Mouse (Mus musculus): ENCODE measurements around the gene Bsn.

The Bsn gene

DNA sequence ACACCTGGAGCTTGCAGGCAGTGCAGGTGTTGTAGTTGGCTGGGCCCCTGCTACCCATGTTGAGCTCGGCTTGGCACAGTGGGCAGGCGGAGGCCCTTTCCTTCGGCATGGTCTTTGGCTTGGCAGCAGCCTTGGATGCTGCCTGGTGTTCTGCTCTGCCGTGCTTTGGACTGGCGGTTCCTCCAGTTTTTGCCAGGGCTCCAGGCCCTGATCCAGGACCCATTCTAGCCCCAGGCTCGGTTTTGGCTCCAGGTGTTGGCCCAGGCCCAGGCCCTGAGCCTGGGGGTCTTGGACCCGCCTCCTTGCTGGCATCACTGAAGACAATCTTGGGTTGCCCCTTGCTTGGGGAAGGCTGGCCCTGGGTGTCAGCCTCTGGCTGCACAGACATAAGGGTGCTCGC lies 64.5 kb downstream of the Bsn start:
- DNase-seq (ENCODE audit: low read depth, low spot score) = peak; percentile 18

GRCm38 (mm10) chr9:108123916-108124315 lies 66.3 kb downstream of the Bsn start:
- DNase-seq (ENCODE audit: low read depth, low spot score) = no peak

DNA sequence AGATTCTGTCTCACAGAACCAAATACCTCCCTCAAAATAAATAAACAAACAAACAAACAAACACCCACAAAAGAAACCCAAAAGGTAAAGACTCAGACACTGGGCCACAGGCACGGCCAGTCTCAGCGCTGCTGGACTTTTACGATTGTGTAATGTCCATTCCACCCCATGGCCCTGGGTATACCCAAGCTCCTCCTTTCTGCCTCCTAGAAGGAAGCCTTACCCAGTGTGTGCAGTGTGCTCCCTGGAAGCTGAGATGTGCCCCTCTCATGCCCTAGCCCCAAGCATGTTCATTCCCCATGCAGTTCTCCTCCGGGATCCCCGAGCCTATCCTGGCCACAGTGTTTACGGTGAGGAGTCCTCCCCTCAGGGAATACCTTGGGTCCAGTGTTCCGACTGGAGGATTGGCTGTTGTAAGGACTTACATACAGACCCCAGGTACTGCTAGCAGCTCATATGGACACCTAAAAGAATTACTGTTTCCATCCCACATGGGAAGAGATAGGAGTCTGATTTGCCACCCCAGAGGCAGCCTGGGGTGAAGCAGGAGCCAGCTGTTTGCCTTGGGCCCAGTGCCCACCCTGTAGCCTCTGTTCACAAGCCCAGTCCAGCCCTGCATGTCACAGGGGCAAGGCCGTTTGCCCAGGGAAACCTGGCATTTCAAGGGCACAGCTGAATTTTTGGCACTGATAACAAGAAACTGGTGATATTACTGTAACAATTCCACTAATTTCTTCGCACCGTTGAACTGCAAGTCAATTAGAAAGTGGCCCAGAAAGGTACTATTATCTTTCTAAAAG lies 68.8 kb downstream of the Bsn start:
- no peak for DNase-seq (ENCODE audit: low read depth, low spot score)

DNA sequence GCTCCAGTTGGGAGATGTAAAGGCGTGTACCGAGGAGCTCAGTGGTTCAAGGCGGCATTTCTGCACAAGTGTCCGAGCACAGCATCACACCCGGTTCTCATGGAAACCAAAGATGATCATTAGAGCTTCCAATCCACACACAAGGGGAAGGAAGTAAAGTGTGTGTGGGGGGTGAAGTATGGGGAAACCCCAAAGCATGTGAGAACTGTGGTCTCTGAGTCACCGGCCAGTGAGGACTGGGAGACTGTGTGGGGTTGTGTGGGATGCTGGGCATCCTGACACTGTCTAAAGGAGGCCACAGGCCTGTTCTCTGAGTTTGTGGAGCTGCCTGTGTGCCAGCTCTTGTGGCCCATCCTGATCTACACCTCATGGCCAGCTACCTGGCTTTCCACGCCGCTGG lies 69.5 kb downstream of the Bsn start:
- no peak for DNase-seq (ENCODE audit: low read depth, low spot score)

DNA sequence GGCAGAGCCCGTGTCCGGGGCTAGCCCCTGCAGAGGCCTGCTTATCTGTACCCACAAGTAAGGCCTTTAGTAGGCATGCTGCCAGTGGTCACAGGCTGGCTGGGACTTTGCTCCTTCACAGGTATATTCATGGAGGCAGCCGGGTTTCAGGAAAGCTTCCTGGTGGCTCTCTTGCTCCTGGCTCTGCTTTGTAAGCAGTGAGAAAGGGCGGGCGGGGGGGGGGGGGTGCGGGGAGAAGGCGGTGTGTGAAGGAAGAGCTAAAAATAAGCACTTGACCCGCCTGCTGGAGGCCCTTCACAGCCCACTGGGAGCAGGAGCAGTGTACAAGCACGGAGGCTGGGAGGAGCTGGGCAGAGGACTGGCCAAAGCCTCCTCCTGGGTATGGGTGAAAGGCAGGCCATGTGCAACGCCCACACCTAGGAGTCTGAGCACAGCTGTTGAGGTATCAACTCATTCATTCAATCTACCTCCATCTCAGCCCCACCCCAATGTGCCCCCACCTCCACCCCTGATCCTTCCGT lies 70.2 kb downstream of the Bsn start:
- no peak for DNase-seq (ENCODE audit: low read depth, low spot score)

- DNase-seq (ENCODE audit: low read depth, low spot score) = no peak
Measured at GRCm38 (mm10) chr9:108117143-108117542, 73.0 kb downstream of the Bsn start.

DNA sequence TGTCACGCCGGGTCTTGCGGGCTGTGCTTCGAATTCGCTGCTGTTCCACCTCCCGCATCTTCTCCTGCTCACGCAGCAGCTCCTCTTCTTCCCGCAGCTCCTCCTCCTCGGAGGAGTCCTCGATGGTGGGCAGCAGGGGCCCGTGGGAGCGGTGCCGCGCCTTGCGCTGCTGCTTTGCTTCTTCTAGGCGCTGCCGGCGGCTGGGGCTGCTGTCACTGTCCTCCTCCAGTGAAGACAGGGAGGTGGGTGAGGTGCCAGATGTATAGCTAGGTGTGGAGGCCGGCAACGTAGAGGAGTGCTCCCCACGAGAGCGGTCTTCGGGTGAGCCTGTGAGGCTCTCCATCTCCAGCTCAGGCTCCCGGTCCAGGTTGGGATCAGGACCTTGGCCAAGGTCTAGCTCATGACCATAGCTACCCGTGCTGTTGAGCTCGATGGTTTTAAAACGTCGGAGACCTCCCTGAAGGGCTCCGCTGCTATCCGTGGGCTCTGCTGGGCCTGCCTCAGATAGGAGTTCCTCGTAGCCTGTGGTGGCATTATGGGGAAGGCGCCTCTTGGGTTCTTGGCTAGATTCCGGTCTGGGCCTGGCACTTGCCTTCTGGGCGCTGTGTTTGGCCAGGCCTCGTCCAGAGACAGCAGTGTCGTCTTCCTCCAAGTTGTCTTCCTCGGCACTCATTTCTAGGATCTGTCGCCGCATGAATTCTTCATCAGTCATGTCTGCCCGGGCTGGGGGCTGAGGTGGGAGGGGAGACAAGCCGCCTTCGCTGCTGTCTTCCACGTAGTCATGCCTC lies 74.7 kb downstream of the Bsn start:
- no peak for DNase-seq (ENCODE audit: low read depth, low spot score)

- no peak for DNase-seq (ENCODE audit: low read depth, low spot score)
Measured at GRCm38 (mm10) chr9:108112719-108113340, 77.4 kb downstream of the Bsn start.

- DNase-seq (ENCODE audit: low read depth, low spot score) = no peak
Measured at GRCm38 (mm10) chr9:108111593-108112121, 78.5 kb downstream of the Bsn start.

DNA sequence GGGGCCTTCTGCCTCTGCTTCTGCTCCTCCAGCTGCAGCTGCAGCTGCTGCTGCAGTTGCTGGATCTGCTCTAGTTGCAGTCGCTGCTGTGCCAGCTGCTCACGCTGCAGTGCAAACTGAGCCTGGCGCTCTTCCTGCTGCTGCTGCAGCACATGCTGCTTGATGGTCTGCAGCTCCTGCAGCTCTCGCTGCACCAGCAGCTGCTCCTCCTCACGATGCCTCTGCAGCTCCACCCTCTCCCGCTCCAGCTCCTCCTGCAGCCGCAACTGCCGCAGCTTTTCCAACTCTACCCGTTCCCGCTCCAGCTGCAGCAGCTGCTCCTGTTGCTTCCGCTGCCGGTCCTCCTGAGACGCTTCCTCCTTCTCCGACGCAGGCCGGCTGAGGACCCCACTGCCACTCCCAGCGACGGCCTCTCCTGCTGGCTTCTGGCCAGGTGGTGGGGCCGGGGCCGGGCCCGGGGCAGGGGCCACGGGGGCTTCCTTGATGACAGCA lies 79.0 kb downstream of the Bsn start:
- no peak for DNase-seq (ENCODE audit: low read depth, low spot score)

DNA sequence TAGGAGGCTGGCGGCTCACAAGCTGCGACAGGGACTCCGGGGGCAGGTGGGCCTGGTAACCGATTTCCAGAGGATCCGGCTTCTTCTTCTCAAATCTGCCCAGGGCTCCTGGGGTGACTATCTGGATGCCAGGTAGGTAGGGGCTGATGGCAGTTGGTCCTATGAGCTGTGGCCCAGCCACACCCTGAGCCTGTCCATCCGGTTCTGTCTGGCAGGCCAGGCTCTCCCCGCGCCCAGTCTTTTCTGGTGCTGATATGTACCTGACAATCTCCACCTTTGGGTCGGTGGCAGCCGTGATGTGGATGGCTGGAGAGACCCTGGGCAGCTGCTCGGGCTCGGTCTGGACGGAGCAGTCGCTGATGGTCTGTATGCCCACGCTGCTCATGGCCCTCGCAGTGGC lies 80.0 kb downstream of the Bsn start:
- DNase-seq (ENCODE audit: low read depth, low spot score) = no peak

- no peak for DNase-seq (ENCODE audit: low read depth, low spot score)
Measured at GRCm38 (mm10) chr9:108107867-108108266, 82.3 kb downstream of the Bsn start.

- DNase-seq (ENCODE audit: low read depth, low spot score) = no peak
Measured at GRCm38 (mm10) chr9:108106090-108106489, 84.1 kb downstream of the Bsn start.

- no peak for DNase-seq (ENCODE audit: low read depth, low spot score)
Measured at GRCm38 (mm10) chr9:108105549-108105863, 84.7 kb downstream of the Bsn start.

GRCm38 (mm10) chr9:108104766-108105548 lies 85.2 kb downstream of the Bsn start:
- DNase-seq (ENCODE audit: low read depth, low spot score) = peak; percentile 84

DNA sequence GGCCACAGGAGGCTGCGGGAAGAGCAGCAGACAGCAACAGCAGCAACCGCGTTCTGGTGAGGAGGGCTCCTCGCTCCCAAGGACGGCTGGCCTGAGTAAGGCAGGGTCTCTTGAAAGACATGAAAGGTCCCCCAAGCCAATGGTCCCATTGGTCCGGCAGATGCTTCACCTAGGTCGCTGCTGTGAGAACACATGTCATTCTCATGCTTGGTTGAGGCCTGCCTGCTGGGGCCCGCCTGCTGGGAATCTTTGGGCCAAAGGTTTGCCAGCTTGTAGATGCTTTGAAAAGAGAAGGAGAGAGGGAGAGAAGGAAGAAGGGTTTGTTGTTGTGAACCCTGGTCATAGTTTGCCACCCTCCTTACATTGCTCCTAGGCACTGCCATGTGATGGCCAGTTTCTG lies 90.6 kb downstream of the Bsn start:
- no peak for DNase-seq (ENCODE audit: low read depth, low spot score)

GRCm38 (mm10) chr9:108095949-108096712 lies 94.1 kb downstream of the Bsn start:
- no peak for DNase-seq (ENCODE audit: low read depth, low spot score)

DNA sequence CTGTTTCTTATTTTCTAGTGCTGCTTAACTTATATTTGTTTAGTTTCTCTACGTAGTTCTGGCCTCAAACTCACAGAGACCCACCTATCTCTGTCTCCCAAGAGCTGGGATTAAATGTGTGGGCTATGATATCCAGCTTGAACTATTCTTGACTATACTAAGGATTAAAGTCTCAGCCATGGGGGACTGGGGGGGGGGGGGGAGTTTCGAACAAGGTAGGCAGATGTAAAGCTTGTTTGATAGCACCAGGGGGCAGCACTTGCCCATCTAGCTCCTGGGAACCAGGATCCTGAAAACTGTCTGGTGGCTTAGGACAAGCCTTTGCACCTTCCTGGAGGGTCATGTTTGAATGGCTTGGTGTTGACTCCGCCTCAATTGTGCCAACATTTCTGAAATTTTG lies 94.7 kb downstream of the Bsn start:
- peak; percentile 77 for DNase-seq (ENCODE audit: low read depth, low spot score)

GRCm38 (mm10) chr9:108094998-108095411 lies 95.2 kb downstream of the Bsn start:
- DNase-seq (ENCODE audit: low read depth, low spot score) = no peak

- DNase-seq (ENCODE audit: low read depth, low spot score) = peak; percentile 98
Measured at GRCm38 (mm10) chr9:108094184-108094941, 95.8 kb downstream of the Bsn start, which contains the start of gene Apeh. Apeh (minus strand) TSS chr9:108094606.
